Mouse (Mus musculus) G1E-ER4 (cell line): Measurements from ENCODE around the gene Sox2. TPM values are rescaled to one million over a fixed set of nuclear protein-coding genes. Genes with fewer than 3 reads are reported as not detected.

Experiments
- GATA1 ChIP-seq: IDR thresholded peaks from one replicate; pipeline ENCODE4 v1.8.0; 2012; ENCODE audit warnings: low read length, inconsistent platforms
- polyA plus RNA-seq: library from polyadenylated mRNA; stranded (reverse); fragments of >175 nt; gene quantifications from 2 replicates; pipeline ENCODE4 v1.2.3, GENCODE M21; 2012

Sox2 gene
- not detected in 2 replicates for polyA plus RNA-seq

- no peak for TF ChIP-seq GATA1
These were observed at the start of gene Sox2 for GRCm38 (mm10) chr3:34649726-34650620. TSS of gene Sox2 (plus strand) at chr3:34650405.

- no peak for TF ChIP-seq GATA1
These were observed 49.1 kb upstream of the Sox2 start for GRCm38 (mm10) chr3:34601116-34601515.

- no peak for TF ChIP-seq GATA1
These were observed 36.1 kb upstream of the Sox2 start for GRCm38 (mm10) chr3:34614107-34614506.

- TF ChIP-seq GATA1: no peak
These were observed 34.7 kb upstream of the Sox2 start for GRCm38 (mm10) chr3:34615526-34615925.

GRCm38 (mm10) chr3:34618934-34619333, 31.3 kb upstream of the Sox2 start:
- TF ChIP-seq GATA1: no peak

GRCm38 (mm10) chr3:34620121-34620520, 30.1 kb upstream of the Sox2 start:
- no peak for TF ChIP-seq GATA1

- TF ChIP-seq GATA1: no peak
These were observed 25.4 kb upstream of the Sox2 start for GRCm38 (mm10) chr3:34624721-34625270.

- no peak for TF ChIP-seq GATA1
These were observed 23.7 kb upstream of the Sox2 start for GRCm38 (mm10) chr3:34626521-34626920.

GRCm38 (mm10) chr3:34630031-34630430, 20.2 kb upstream of the Sox2 start:
- TF ChIP-seq GATA1: no peak

- no peak for TF ChIP-seq GATA1
These were observed 19.5 kb upstream of the Sox2 start for GRCm38 (mm10) chr3:34630736-34631135.

GRCm38 (mm10) chr3:34636958-34637357, 13.2 kb upstream of the Sox2 start:
- no peak for TF ChIP-seq GATA1

- no peak for TF ChIP-seq GATA1
These were observed 12.7 kb upstream of the Sox2 start for GRCm38 (mm10) chr3:34637481-34637880.

- no peak for TF ChIP-seq GATA1
These were observed 12.3 kb upstream of the Sox2 start for GRCm38 (mm10) chr3:34637926-34638325.

GRCm38 (mm10) chr3:34638344-34638743, 11.9 kb upstream of the Sox2 start:
- TF ChIP-seq GATA1: no peak

GRCm38 (mm10) chr3:34639031-34639872, 11.0 kb upstream of the Sox2 start:
- TF ChIP-seq GATA1: no peak

- no peak for TF ChIP-seq GATA1
These were observed 10.3 kb upstream of the Sox2 start for GRCm38 (mm10) chr3:34639873-34640270.
